Mouse (Mus musculus) heart, embryonic 10.5 days (tissue): ENCODE data around the gene Zgrf1. TPM values are rescaled to one million over a fixed set of nuclear protein-coding genes. Genes with fewer than 3 reads are reported as not detected.
A peak's percentile ranks its signal among the peaks of the same experiment; 100 is the strongest.

Source experiments
- DNase-seq: peaks from one replicate; pipeline ENCODE4 v3.0.0-alpha.2; 2017; ENCODE audit warnings: low spot score
- H3K27ac ChIP-seq: fragments of 300-500 bp; sonication (generic); 2 replicates; pipeline ENCODE4 v1.5.1; 2016; ENCODE audit warnings: mild to moderate bottlenecking
- H3K27me3 ChIP-seq: fragments of 300-500 bp; sonication (generic); 2 replicates; pipeline ENCODE4 v1.6.1; 2016; ENCODE audit warnings: mild to moderate bottlenecking; ENCODE audit not compliant: poor library complexity, insufficient read depth, severe bottlenecking
- H3K36me3 ChIP-seq: fragments of 300-500 bp; sonication (generic); 2 replicates; pipeline ENCODE4 v1.6.1; 2016; ENCODE audit warnings: mild to moderate bottlenecking, moderate library complexity
- H3K4me1 ChIP-seq: fragments of 300-500 bp; sonication (generic); 2 replicates; pipeline ENCODE4 v1.6.1; 2016; ENCODE audit warnings: mild to moderate bottlenecking
- H3K4me3 ChIP-seq: fragments of 300-500 bp; sonication (generic); 2 replicates; pipeline ENCODE4 v1.5.1; 2016; ENCODE audit warnings: mild to moderate bottlenecking, moderate library complexity
- H3K9me3 ChIP-seq: fragments of 300-500 bp; sonication (generic); 2 replicates; pipeline ENCODE4 v1.6.1; 2016; ENCODE audit warnings: mild to moderate bottlenecking, moderate library complexity
- WGBS: fragments of 180-500 bp; shearing (Covaris S2); methylation state at CpG from one replicate; pipeline ENCODE4 v1.1.7; 2016; 5-methylcytosine and 5-hydroxymethylcytosine counted together
- polyA plus RNA-seq: library from polyadenylated mRNA; unstranded; fragments of >200 nt; fragmentation: Nextera tagmentation; extraction: Ambion mirVana; gene quantifications from 2 replicates; pipeline ENCODE4 v1.2.1, GENCODE M21; 2016

The Zgrf1 gene
- polyA plus RNA-seq, 1 experiment from 2014 or later: 13.4 TPM

- Histone ChIP-seq H3K9me3 (no peaks in the 10 kb centered on the region), H3K4me3 (peak within 1 kb of the TSS; percentile 61), H3K27ac (no peak within 1 kb of the TSS), H3K4me1 (peaks cover 26% of the 10 kb centered on the region), H3K27me3 (peaks cover 98% of the 10 kb centered on the region), H3K36me3 (no peaks in the 10 kb centered on the region)
- under 1% methylated on average over 92 of the region's 92 CpGs for WGBS
- DNase-seq: peak; percentile 76
Observed at GRCm38 (mm10) chr3:127633080-127634032, 80.1 kb downstream of the Zgrf1 start, which contains the start of gene Neurog2. Neurog2 (plus strand) TSS chr3:127633135.

DNA sequence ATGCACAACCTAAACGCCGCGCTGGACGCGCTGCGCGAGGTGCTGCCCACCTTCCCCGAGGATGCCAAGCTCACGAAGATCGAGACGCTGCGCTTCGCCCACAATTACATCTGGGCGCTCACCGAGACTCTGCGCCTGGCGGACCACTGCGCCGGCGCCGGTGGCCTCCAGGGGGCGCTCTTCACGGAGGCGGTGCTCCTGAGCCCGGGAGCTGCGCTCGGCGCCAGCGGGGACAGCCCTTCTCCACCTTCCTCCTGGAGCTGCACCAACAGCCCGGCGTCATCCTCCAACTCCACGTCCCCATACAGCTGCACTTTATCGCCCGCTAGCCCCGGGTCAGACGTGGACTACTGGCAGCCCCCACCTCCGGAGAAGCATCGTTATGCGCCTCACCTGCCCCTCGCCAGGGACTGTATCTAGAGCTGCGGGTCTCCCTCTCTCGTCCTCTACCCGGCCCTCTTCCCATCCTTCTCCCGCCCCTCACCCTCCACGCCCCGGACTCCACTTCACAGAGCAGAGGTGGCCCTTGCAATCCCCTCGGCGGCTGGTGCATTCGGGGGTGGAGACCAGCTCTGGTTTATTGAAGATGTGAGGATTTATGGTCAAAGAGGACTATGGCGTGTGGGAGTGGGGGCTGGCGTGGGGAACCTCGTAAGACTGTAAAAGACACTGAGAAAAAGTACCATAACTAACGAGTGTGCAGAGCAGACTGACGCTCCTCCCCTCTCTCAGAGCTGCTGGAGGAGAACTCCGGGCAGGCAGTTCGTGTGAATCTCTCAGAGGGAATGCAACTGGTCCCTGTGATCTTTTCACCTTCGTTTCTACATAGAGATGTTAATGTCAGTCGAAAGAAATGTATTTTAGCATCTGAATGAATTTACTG is 81.1 kb downstream of the Zgrf1 start:
- peak; percentile 89 for DNase-seq
- Histone ChIP-seq H3K4me3 (peak overlapping the region; percentile 61), H3K4me1 (peaks cover 25% of the 10 kb centered on the region), H3K27me3 (peaks cover 99% of the 10 kb centered on the region), H3K27ac (no peak overlapping the region), H3K36me3 (no peaks in the 10 kb centered on the region), H3K9me3 (no peaks in the 10 kb centered on the region)
- under 1% methylated on average over 58 of the region's 58 CpGs for WGBS

DNA sequence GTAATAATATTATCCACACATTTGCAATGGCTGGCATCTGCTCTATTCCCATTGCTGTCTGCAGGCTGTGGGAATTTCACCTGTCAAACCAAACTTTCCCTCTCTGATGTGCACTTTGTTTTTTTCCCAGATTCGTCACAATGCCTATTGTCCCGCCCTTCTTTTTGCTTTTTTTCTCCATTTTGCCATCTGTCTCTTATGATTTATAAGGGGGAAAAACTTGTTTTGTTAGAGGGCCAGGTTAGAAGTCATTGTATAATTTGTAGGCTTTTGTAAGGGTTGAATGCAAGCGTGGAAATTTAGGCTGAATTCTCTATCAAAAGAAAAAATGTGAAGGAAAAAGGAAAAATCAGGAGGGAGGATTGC is 81.7 kb downstream of the Zgrf1 start:
- 10% methylated on average over 3 of the region's 3 CpGs for WGBS
- Histone ChIP-seq H3K36me3 (no peaks in the 10 kb centered on the region), H3K27ac (no peak overlapping the region), H3K27me3 (peaks cover 99% of the 10 kb centered on the region), H3K9me3 (no peaks in the 10 kb centered on the region), H3K4me1 (peaks cover 31% of the 10 kb centered on the region), H3K4me3 (no peak overlapping the region)
- DNase-seq: no peak

GRCm38 (mm10) chr3:127639875-127640761 is 86.8 kb downstream of the Zgrf1 start:
- Histone ChIP-seq H3K9me3 (no peaks in the 10 kb centered on the region), H3K27me3 (peaks cover 99% of the 10 kb centered on the region), H3K4me1 (peaks cover 9% of the 10 kb centered on the region), H3K36me3 (no peaks in the 10 kb centered on the region), H3K27ac (no peak overlapping the region), H3K4me3 (peak overlapping the region; percentile 44)
- peak; percentile 76 for DNase-seq
- 2% methylated on average over 36 of the region's 36 CpGs for WGBS

GRCm38 (mm10) chr3:127640762-127641700 is 87.7 kb downstream of the Zgrf1 start:
- DNase-seq: no peak
- Histone ChIP-seq H3K36me3 (no peaks in the 10 kb centered on the region), H3K4me3 (peak overlapping the region; percentile 44), H3K27ac (no peak overlapping the region), H3K9me3 (no peaks in the 10 kb centered on the region), H3K4me1 (peaks cover 9% of the 10 kb centered on the region), H3K27me3 (peaks cover 99% of the 10 kb centered on the region)
- WGBS: 2% methylated on average over 37 of the region's 37 CpGs

GRCm38 (mm10) chr3:127642211-127642610 is 88.9 kb downstream of the Zgrf1 start:
- peaks cover 9% of the 10 kb centered on the region for H3K4me1 ChIP-seq
- H3K27me3 ChIP-seq: peaks cover 99% of the 10 kb centered on the region
- WGBS: 17% methylated on average over 5 of the region's 5 CpGs
- no peak for DNase-seq
- H3K4me3 ChIP-seq: no peak overlapping the region
- H3K36me3 ChIP-seq: no peaks in the 10 kb centered on the region
- no peaks in the 10 kb centered on the region for H3K9me3 ChIP-seq
- H3K27ac ChIP-seq: no peak overlapping the region

GRCm38 (mm10) chr3:127646156-127646825 is 93.0 kb downstream of the Zgrf1 start:
- H3K27ac ChIP-seq: no peak overlapping the region
- no peaks in the 10 kb centered on the region for H3K9me3 ChIP-seq
- H3K4me3 ChIP-seq: no peak overlapping the region
- H3K27me3 ChIP-seq: peaks cover 59% of the 10 kb centered on the region
- peaks cover under 1% of the 10 kb centered on the region; the same call in 1 of the 2 replicates for H3K4me1 ChIP-seq
- DNase-seq: no peak
- no peaks in the 10 kb centered on the region for H3K36me3 ChIP-seq
- WGBS: 58% methylated on average over 18 of the region's 18 CpGs

DNA sequence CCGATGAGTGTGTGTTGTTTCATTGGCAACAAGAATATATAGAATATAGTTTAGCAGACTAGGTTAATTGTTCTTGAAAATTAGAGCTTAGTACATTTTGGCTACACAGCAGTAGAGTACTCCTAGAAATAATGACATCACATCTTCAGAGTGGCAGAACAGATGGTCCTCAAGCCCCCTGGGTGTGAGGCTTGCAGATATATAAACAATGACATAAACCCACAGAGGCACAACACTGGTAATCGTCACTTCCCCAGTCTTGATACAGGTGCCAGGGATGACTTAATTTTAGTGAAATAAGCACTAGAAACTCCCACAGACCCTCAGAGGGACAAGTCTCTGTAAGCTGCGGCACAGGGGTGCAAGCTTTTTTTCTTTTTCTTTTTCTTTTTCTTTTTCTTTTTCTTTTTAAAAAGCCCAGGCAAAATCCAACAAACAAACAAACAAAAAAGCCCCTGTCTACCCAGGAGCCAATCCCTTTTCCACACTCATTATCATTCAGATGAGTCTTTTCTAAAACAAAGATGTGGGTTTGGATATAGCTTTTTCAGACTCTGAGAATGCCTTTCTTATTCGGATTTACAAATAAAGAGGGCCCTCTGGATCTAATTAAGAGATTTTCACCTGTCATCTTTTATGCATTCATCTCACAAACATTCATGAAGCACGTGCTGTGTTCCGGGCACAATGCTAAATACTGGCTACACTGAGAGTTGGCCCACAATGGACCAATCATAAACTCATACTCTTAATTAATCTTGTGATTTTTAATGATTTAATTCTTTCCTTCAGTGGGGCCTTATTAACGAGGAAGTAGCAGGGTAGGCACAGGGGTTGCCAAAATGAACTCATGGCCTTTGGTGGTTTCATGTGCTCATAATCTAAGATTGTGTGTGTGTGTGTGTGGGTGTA is 98.7 kb downstream of the Zgrf1 start:
- DNase-seq: no peak
- Histone ChIP-seq H3K27ac (no peak overlapping the region), H3K4me1 (no peaks in the 10 kb centered on the region), H3K36me3 (no peaks in the 10 kb centered on the region), H3K27me3 (peaks cover 10% of the 10 kb centered on the region), H3K9me3 (no peaks in the 10 kb centered on the region), H3K4me3 (no peak overlapping the region)
- 59% methylated on average over 7 of the region's 7 CpGs for WGBS

DNA sequence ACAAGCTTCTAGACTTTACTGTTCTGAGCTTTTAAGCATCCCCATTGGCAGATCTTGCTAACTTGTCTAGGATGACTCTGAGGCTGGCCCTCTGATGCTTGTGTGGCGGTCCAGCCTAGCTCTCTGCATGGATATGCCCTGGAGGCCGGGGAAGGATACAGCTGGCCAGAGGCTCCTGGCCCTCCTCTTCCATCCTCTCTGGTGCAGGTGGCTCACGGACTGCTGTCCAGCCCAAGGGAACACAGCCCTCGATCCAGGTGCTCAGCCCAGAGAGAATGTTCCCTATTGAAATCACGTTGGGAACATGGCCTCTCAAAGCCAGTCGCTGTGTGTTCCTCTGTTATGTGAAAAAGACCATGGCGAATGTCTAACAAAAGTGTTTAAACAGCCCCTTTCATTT is 107.4 kb downstream of the Zgrf1 start:
- DNase-seq: no peak
- Histone ChIP-seq H3K27ac (no peak overlapping the region), H3K9me3 (no peaks in the 10 kb centered on the region), H3K4me1 (no peaks in the 10 kb centered on the region), H3K4me3 (no peak overlapping the region), H3K27me3 (no peaks in the 10 kb centered on the region), H3K36me3 (no peaks in the 10 kb centered on the region)
- WGBS: 73% methylated on average over 7 of the region's 7 CpGs

GRCm38 (mm10) chr3:127661646-127662531 is 108.6 kb downstream of the Zgrf1 start:
- Histone ChIP-seq H3K9me3 (no peaks in the 10 kb centered on the region), H3K27me3 (no peaks in the 10 kb centered on the region)
- 73% methylated on average over 22 of the region's 22 CpGs for WGBS

More at GRCm38 (mm10) chr3:127661646-127662531, 108.6 kb downstream of the Zgrf1 start:
- Histone ChIP-seq H3K27ac (no peak overlapping the region), H3K4me3 (no peak overlapping the region), H3K4me1 (no peaks in the 10 kb centered on the region), H3K36me3 (no peaks in the 10 kb centered on the region)
- DNase-seq: no peak
